Mouse (Mus musculus) urinary bladder, postnatal 25 days (tissue): Measurements from ENCODE around the gene Dazl.
"Not testable (repeated sequence)": the region's sequence is repeated elsewhere in the genome, so short reads cannot be mapped to it uniquely, and the experiment has no call there.

Source experiments
- DNase-seq: peaks from one replicate; pipeline ENCODE4 v3.0.0; 2022; ENCODE audit warnings: low spot score

Gene Dazl

GRCm38 (mm10) chr17:50291485-50292200 is 1.8 kb downstream of the Dazl start:
- DNase-seq = no peak

- no peak for DNase-seq
These were observed 8.6 kb downstream of the Dazl start for GRCm38 (mm10) chr17:50284845-50285244.

- DNase-seq = not testable (repeated sequence)
These were observed 31.8 kb downstream of the Dazl start for GRCm38 (mm10) chr17:50261615-50262014.

- DNase-seq = no peak
These were observed 32.6 kb downstream of the Dazl start for GRCm38 (mm10) chr17:50260856-50261255.

GRCm38 (mm10) chr17:50246605-50247004 is 46.8 kb downstream of the Dazl start:
- no peak for DNase-seq

GRCm38 (mm10) chr17:50244675-50245074 is 48.8 kb downstream of the Dazl start:
- no peak for DNase-seq

GRCm38 (mm10) chr17:50243326-50243725 is 50.1 kb downstream of the Dazl start:
- no peak for DNase-seq

- DNase-seq = no peak
These were observed 55.4 kb downstream of the Dazl start for GRCm38 (mm10) chr17:50237818-50238610.

- peak; percentile 84 for DNase-seq
These were observed 56.1 kb downstream of the Dazl start for GRCm38 (mm10) chr17:50237436-50237709.

- no peak for DNase-seq
These were observed 56.6 kb downstream of the Dazl start for GRCm38 (mm10) chr17:50236702-50237435.

GRCm38 (mm10) chr17:50235943-50236701 is 57.3 kb downstream of the Dazl start:
- DNase-seq = no peak

GRCm38 (mm10) chr17:50233956-50234355 is 59.5 kb downstream of the Dazl start:
- no peak for DNase-seq

GRCm38 (mm10) chr17:50232821-50233220 is 60.6 kb downstream of the Dazl start:
- no peak for DNase-seq

- no peak for DNase-seq
These were observed 62.2 kb downstream of the Dazl start for GRCm38 (mm10) chr17:50231206-50231605.

GRCm38 (mm10) chr17:50229534-50229933 is 63.9 kb downstream of the Dazl start:
- no peak for DNase-seq
